Mouse (Mus musculus) hindlimb bud, embryonic 11.5 days (tissue): ENCODE measurements around the gene Lin28a.

Source experiments
- DNase-seq: peaks from one replicate; pipeline ENCODE4 v3.0.0-alpha.2; 2012; ENCODE audit warnings: low read depth, low spot score; ENCODE audit errors: extremely low spot score

The Lin28a gene

GRCm38 (mm10) chr4:134018779-134019145, at the start of gene Lin28a:
TSS of gene Lin28a (minus strand) at chr4:134018841.
- no peak for DNase-seq

DNA sequence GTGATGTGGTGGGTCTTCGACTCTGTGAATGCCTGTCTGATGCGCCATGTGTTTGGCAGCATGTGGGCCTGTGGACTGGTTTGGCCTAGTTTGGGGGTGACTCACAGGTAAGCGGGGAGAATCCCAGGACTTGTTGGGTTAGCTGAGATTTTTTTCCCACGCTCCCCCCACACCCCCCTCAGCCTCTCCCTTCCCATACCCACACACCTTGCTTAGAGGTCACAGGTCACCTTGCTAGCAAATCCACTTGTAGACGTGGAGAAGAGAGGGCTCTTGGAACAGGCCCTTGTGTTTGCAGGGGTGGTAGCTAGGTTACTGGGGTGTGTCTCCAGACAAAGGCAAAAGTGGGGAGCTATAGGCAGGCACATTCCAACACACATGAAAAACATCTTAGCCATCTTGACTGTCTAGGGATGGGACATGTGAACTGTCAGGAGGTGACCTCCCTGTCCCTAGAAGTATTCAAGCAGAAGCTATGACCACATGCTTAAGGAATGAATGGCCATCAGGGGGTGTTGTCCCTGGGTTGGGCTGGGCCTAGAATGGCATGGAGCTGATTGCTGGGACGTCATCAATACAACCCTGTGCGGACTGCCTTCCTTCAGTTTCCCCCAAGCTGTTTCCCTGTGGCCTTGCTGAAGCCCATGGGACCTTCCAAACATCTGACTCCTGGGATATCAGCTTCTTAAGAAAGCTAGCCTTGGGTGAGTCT, 49.3 kb upstream of the Lin28a start:
- DNase-seq, result no peak

- DNase-seq, result no peak
Observed at GRCm38 (mm10) chr4:134067383-134067782, 48.7 kb upstream of the Lin28a start.

- no peak for DNase-seq
Observed at GRCm38 (mm10) chr4:134065431-134066004, 46.9 kb upstream of the Lin28a start.

GRCm38 (mm10) chr4:134062561-134062960, 43.9 kb upstream of the Lin28a start:
- no peak for DNase-seq

DNA sequence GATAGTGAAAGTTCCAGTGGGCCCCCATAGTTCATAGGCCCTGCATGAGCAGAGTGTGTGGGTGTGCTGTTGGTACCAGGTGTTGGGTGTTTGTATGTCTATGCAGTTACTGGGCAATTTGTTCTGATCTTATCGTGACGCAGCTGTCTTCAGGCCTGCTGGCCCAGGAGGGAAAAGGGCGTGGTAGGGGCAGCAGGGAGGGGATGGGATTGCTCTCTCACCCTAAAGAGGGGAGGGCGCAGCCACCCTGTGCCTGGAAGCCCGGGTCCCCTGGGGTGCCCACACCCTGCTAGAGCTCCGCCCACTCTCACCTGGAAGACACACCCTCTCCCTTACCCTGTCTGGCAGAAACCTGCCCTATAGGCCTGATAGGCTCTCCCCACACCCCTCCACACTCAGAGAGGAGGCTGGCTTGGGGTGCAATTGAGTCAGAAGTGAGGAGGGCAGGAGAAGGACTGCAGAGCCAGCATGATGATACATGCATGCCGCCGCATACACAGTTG, 43.4 kb upstream of the Lin28a start:
- no peak for DNase-seq

GRCm38 (mm10) chr4:134061166-134061830, 42.7 kb upstream of the Lin28a start:
- no peak for DNase-seq

GRCm38 (mm10) chr4:134060135-134060865, 41.7 kb upstream of the Lin28a start, which contains the start of gene Crybg2:
TSS of gene Crybg2 (plus strand) at chr4:134060815.
- no peak for DNase-seq

GRCm38 (mm10) chr4:134058908-134059307, 40.3 kb upstream of the Lin28a start:
- no peak for DNase-seq

- no peak for DNase-seq
Observed at GRCm38 (mm10) chr4:134058166-134058715, 39.6 kb upstream of the Lin28a start.

DNA sequence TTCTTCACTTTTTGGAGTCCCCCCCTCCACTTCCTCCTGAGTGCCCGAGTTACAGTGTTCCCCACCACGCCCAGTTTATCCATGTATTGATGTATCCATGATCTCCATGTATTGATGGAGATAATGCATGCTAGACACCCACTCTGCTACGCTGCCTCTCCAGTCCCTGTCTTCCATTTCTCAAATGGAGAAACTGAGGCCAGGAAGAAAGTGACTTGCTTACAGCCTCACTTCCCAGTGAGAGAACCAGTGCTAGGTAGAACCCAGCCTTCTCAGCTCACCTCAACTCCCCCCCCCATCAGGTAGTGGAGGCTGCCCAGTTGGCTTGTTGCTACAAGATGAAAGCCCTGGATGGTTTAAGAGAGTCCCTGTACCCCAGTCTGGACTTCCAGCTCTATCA, 34.9 kb upstream of the Lin28a start, which contains the start of gene Zfp683:
Zfp683 (plus strand) TSS at position 301 of the 400 bp plus-strand sequence.
- no peak for DNase-seq

DNA sequence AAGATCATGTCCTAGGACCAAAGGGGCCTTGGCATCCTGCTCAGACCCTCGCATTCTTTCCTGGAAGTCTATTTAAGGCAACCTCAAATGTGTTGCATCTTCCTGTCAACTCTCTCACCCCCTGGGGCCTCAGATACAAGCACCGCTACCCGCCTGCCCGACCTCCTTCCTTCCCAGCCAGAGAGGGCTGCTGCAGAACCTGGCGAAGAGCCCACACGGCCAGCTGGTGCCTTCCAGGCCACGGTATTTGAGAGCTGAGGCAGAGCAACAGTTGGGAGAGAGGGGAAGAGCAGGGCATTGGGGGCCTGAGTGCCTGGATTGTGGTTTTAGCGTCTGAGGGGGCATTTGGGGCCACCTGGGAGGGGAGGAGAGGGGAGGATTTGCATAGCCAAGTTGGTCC, 33.9 kb upstream of the Lin28a start:
- no peak for DNase-seq

GRCm38 (mm10) chr4:134051912-134052311, 33.3 kb upstream of the Lin28a start:
- no peak for DNase-seq

DNA sequence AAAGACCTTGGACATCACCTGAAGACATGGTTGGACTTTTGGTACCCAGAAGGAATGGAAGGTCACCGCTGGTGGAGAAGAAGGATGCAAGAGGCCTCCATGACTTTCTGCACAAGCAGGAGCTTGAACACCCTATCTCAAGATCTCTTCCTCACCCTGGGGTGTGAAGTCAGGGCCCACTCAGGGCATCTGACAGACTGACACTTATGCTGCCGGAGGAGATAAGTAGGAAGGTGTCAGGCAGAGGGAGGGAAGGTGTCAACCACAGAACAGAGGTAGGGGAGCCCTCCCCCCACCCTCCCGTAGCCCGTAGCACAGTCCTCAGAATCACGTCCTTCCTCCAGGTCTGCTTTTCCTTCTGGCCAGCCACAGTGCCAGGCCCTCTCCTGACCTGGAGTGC, 29.0 kb upstream of the Lin28a start:
- DNase-seq, result no peak

- no peak for DNase-seq
Observed at GRCm38 (mm10) chr4:134043041-134043440, 24.4 kb upstream of the Lin28a start.

GRCm38 (mm10) chr4:134041317-134042123, 22.9 kb upstream of the Lin28a start:
- no peak for DNase-seq

DNA sequence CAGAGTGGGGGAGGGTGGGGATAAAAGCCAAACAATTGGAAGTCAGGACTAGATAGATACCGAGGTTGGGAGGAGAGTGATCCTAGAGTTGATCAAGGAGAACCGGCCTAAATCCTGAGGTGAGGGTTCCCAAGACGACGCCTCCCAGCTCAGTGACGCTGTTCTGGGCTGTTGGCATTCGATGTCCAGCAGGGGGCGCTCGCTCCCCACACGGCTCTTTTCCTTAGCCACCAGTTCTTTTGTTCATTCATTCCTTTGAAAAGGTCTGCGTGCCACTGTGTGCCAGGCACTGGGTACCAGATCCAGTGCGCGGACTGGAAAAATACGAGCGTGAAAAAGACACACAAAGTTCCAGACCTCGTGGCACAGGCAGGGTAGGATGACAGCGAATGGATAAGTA, 17.3 kb upstream of the Lin28a start:
- no peak for DNase-seq

- no peak for DNase-seq
Observed at GRCm38 (mm10) chr4:134025802-134026201, 7.2 kb upstream of the Lin28a start.

- no peak for DNase-seq
Observed at GRCm38 (mm10) chr4:134020621-134021020, 2.0 kb upstream of the Lin28a start.
